Mouse (Mus musculus) midbrain, embryonic 12.5 days (tissue): ENCODE measurements around the gene Samd14. TPM values are rescaled to one million over a fixed set of nuclear protein-coding genes. Genes with fewer than 3 reads are reported as not detected.
"Not testable (repeated sequence)": the region's sequence is repeated elsewhere in the genome, so short reads cannot be mapped to it uniquely, and the experiment has no call there.

ENCODE experiments used
- ATAC-seq: fragments of 200-750 bp; cut with Nextera tagmentation; 2 replicates; pipeline ENCODE4 v1.8.0; 2017; ENCODE audit warnings: low read depth, moderate TSS enrichment, moderate library complexity; ENCODE audit not compliant: low FRiP score
- H3K27ac ChIP-seq: fragments of 300-500 bp; sonication (generic); replicated peaks from 2 replicates; pipeline ENCODE4 v1.5.1; 2016; ENCODE audit warnings: mild to moderate bottlenecking
- H3K27me3 ChIP-seq: fragments of 300-500 bp; sonication (generic); 2 replicates; pipeline ENCODE4 v1.6.1; 2016; ENCODE audit warnings: mild to moderate bottlenecking
- H3K36me3 ChIP-seq: fragments of 300-500 bp; sonication (generic); 2 replicates; pipeline ENCODE4 v1.6.1; 2016
- H3K4me1 ChIP-seq: fragments of 300-500 bp; sonication (generic); 2 replicates; pipeline ENCODE4 v1.6.1; 2016
- H3K4me2 ChIP-seq: fragments of 300-500 bp; sonication (generic); replicated peaks from 2 replicates; pipeline ENCODE4 v1.6.1; 2016; ENCODE audit warnings: mild to moderate bottlenecking, moderate library complexity
- H3K4me3 ChIP-seq: fragments of 300-500 bp; sonication (generic); 2 replicates; pipeline ENCODE4 v1.5.1; 2016; ENCODE audit warnings: mild to moderate bottlenecking
- H3K9ac ChIP-seq: fragments of 300-500 bp; sonication (generic); replicated peaks from 2 replicates; pipeline ENCODE4 v1.6.1; 2016; ENCODE audit warnings: mild to moderate bottlenecking, moderate library complexity
- H3K9me3 ChIP-seq: fragments of 300-500 bp; sonication (generic); 2 replicates; pipeline ENCODE4 v1.6.1; 2016; ENCODE audit warnings: mild to moderate bottlenecking
- WGBS: fragments of 180-500 bp; shearing (Covaris S2); methylation state at CpG from one replicate; pipeline ENCODE4 v1.1.7; 2016; 5-methylcytosine and 5-hydroxymethylcytosine counted together
- polyA plus RNA-seq: library from polyadenylated mRNA; unstranded; fragments of >200 nt; fragmentation: Nextera tagmentation; extraction: Ambion mirVana; gene quantifications from 2 replicates; pipeline ENCODE4 v1.2.1, GENCODE M21; 2016

The Samd14 gene
- 93.5 and 100 TPM in 2 replicates for polyA plus RNA-seq

- Histone ChIP-seq H3K27me3 (no peaks in the 10 kb centered on the region), H3K4me3 (peak within 1 kb of the TSS; percentile 85), H3K4me1 (peaks cover 61% of the 10 kb centered on the region), H3K36me3 (peaks cover 20% of the 10 kb centered on the region), H3K4me2 (peak within 1 kb of the TSS; percentile 80), H3K9ac (peak within 1 kb of the TSS; percentile 99), H3K27ac (peak within 1 kb of the TSS; percentile 98), H3K9me3 (no peaks in the 10 kb centered on the region)
- under 1% methylated on average over 31 of the region's 32 CpGs for WGBS
- peak; percentile 59 for ATAC-seq
These were observed at the start of gene Samd14 for GRCm38 (mm10) chr11:95009629-95010014. Samd14 (plus strand) TSS chr11:95009879.

DNA sequence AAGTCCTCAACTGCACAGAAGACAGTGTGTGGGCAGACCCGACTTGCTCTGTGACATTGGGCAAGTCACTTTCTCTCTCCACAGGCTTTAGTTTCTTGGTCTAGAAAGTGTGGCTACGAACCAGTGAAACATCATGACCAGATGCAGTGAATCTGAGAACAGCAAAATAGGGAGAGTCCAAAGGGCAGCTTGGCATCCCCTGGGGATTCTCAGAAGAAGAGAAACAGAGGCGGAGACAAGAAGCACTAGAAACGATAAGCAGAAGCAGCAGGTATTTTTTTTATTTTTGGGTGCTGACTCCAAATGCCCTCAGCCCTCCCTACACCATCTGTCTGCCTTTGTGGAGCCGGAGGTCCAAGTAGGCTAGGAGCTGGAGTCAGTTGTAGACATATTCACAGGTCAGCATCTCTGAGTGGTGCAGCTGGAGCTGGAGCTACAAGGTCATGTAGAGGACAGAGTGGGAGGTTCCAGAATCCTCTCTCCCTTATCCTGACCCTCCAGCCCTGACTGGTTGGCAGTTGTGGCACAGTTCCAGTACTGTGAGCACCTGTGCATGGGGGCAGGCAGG is 47.1 kb upstream of the Samd14 start:
- Histone ChIP-seq H3K4me2 (no peak overlapping the region), H3K9me3 (no peaks in the 10 kb centered on the region), H3K36me3 (no peaks in the 10 kb centered on the region), H3K27ac (no peak overlapping the region), H3K9ac (no peak overlapping the region), H3K4me3 (no peak overlapping the region), H3K4me1 (peaks cover 4% of the 10 kb centered on the region; the same call in 1 of the 2 replicates), H3K27me3 (0 out of 2 replicates have a peak, but pooled peaks cover 5% of the 10 kb centered on the region)
- WGBS, result 79% methylated on average over 5 of the region's 5 CpGs
- ATAC-seq, result no peak

DNA sequence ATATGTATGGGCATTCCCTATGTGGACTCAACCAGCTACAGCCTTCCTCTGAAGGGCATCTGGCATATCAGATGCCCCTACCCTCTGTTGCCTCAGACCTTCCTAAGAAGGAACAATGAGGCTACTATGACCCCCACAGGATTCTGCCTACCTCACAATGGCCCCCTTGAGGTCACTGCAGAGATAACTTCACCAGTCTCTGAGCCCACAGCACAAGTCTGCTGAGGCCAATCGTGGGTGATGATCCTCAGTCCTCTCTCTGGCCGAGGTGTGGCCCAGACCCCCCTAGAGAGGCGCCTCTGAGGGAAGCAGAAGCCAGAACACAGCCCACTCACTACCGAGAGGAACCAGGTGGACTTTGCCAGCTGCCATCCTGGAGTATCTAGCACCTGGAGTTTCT is 42.3 kb upstream of the Samd14 start, which contains the start of gene Hils1:
Gene Hils1 (plus strand): TSS at position 175 of the 400 bp plus-strand sequence.
- no peak within 1 kb of the TSS for H3K27ac ChIP-seq
- peaks cover 16% of the 10 kb centered on the region for H3K27me3 ChIP-seq
- no peak within 1 kb of the TSS for H3K4me3 ChIP-seq
- H3K4me1 ChIP-seq, result no peaks in the 10 kb centered on the region
- no peak within 1 kb of the TSS for H3K9ac ChIP-seq
- H3K4me2 ChIP-seq, result no peak within 1 kb of the TSS
- H3K9me3 ChIP-seq, result no peaks in the 10 kb centered on the region
- no peak for ATAC-seq
- 47% methylated on average over 4 of the region's 4 CpGs for WGBS
- no peaks in the 10 kb centered on the region for H3K36me3 ChIP-seq

DNA sequence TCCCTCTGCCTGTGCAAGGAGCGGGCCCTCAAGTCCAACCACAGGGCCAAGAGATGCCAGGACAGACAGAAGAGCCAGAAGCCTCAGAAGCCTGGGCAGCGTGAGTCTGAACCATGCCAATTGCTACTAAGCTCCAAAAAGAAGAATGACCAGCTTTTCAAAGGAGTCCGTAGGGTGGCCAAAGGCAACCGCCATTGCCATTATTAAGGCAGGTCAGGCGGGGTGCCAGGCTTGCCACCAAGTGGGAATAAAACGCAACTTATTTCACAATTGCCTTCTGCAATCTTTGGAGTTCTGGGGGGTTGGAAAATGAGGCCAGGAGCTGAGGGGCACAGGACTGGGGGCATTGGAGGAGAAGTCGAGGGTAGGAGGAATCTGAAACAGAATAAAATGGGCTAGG is 41.5 kb upstream of the Samd14 start:
- no peak overlapping the region for H3K9ac ChIP-seq
- no peak overlapping the region for H3K27ac ChIP-seq
- H3K9me3 ChIP-seq, result no peaks in the 10 kb centered on the region
- 77% methylated on average over 7 of the region's 7 CpGs for WGBS
- ATAC-seq, result no peak
- no peaks in the 10 kb centered on the region for H3K36me3 ChIP-seq
- 0 out of 2 replicates have a peak, but pooled peaks cover 2% of the 10 kb centered on the region for H3K4me1 ChIP-seq
- peaks cover 21% of the 10 kb centered on the region for H3K27me3 ChIP-seq
- H3K4me3 ChIP-seq, result no peak overlapping the region
- H3K4me2 ChIP-seq, result no peak overlapping the region

DNA sequence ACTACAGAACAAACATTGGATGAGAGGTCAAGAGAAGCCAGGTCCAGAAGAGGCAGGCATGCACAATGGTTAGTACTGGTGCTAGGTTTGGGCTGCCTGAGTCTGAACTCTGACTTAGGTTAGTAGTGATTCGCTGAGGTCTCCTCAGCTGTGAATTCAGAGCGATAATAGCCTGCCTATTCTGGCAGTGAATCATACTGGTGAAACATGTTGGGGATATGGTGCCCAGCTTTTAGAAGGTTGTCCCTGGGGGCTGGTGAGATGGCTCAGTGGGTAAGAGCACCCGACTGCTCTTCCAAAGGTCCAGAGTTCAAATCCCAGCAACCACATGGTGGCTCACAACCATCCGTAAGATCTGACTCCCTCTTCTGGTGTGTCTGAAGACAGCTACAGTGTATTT is 40.0 kb upstream of the Samd14 start:
- WGBS, result 93% methylated on average over 4 of the region's 4 CpGs
- H3K4me3 ChIP-seq, H3K36me3 ChIP-seq, H3K4me2 ChIP-seq, H3K27ac ChIP-seq, ATAC-seq, H3K4me1 ChIP-seq, H3K9ac ChIP-seq, H3K9me3 ChIP-seq: not testable (repeated sequence)
- peaks cover 21% of the 10 kb centered on the region for H3K27me3 ChIP-seq

DNA sequence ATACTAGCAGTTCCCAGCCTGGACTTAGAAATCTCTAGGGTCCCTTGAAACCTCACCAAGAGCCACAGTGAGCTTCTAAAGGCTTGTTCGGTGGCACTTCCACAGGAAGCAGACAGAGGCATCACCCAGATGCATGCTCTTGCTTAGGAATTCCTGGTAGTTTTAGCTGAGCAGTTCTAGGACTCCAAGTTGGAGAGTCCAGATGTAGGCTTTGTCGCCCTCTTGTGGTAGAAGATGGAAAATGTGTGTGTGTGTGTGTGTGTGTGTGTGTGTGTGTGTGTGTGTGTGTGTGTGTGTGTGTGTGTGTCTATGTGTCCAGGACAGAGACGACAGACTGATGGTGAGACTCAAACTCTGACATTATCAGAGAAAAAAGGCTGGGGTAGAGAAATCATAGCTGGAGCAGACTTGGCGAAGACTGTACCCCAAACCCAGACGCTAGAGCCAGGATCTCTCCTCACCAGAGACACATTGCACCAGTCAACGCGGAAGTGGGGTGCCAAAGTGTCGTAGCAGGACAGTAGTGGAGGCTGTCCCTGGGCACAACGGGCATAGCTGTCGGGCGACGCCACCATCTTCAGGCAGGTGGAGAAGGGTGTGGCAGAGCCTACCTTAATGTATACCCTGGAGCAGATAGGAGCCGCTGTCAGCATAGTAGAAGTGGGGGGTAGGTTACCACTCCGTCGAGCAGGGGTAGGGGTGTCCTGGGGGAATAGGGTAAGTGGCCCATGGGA is 39.3 kb upstream of the Samd14 start:
- Histone ChIP-seq H3K4me3 (no peak overlapping the region), H3K9me3 (no peaks in the 10 kb centered on the region), H3K36me3 (no peaks in the 10 kb centered on the region), H3K27ac (no peak overlapping the region), H3K4me2 (no peak overlapping the region), H3K4me1 (0 out of 2 replicates have a peak, but pooled peaks cover 3% of the 10 kb centered on the region), H3K27me3 (peaks cover 21% of the 10 kb centered on the region), H3K9ac (no peak overlapping the region)
- 69% methylated on average over 15 of the region's 15 CpGs for WGBS
- ATAC-seq, result peak; percentile 44; the same call in 1 of the 2 replicates

- H3K9me3 ChIP-seq, result no peaks in the 10 kb centered on the region
- WGBS, result 66% methylated on average over 16 of the region's 16 CpGs
- no peak for ATAC-seq
These were observed 37.6 kb upstream of the Samd14 start for GRCm38 (mm10) chr11:94971895-94972615.

GRCm38 (mm10) chr11:94972887-94973286 is 36.8 kb upstream of the Samd14 start:
- H3K27ac ChIP-seq, result no peak overlapping the region
- H3K27me3 ChIP-seq, result peaks cover 21% of the 10 kb centered on the region
- no peaks in the 10 kb centered on the region for H3K36me3 ChIP-seq
- H3K4me2 ChIP-seq, result no peak overlapping the region
- H3K9ac ChIP-seq, result no peak overlapping the region
- H3K9me3 ChIP-seq, result no peaks in the 10 kb centered on the region
- no peak overlapping the region for H3K4me3 ChIP-seq
- WGBS, result 74% methylated on average over 5 of the region's 5 CpGs
- 0 out of 2 replicates have a peak, but pooled peaks cover 3% of the 10 kb centered on the region for H3K4me1 ChIP-seq
- ATAC-seq, result no peak

More at GRCm38 (mm10) chr11:94971895-94972615, 37.6 kb upstream of the Samd14 start:
- Histone ChIP-seq H3K27ac (no peak overlapping the region), H3K4me3 (no peak overlapping the region), H3K4me1 (0 out of 2 replicates have a peak, but pooled peaks cover 3% of the 10 kb centered on the region), H3K36me3 (no peaks in the 10 kb centered on the region), H3K4me2 (no peak overlapping the region), H3K9ac (no peak overlapping the region), H3K27me3 (peaks cover 21% of the 10 kb centered on the region)

GRCm38 (mm10) chr11:94973313-94973712 is 36.4 kb upstream of the Samd14 start:
- H3K27me3 ChIP-seq, result peaks cover 21% of the 10 kb centered on the region
- no peak overlapping the region for H3K4me2 ChIP-seq
- no peaks in the 10 kb centered on the region for H3K36me3 ChIP-seq
- H3K4me3 ChIP-seq, result no peak overlapping the region
- no peak overlapping the region for H3K27ac ChIP-seq
- no peak for ATAC-seq
- H3K9me3 ChIP-seq, result no peaks in the 10 kb centered on the region
- no peak overlapping the region for H3K9ac ChIP-seq
- H3K4me1 ChIP-seq, result peaks cover 7% of the 10 kb centered on the region; the same call in 1 of the 2 replicates
- WGBS, result 42% methylated on average over 4 of the region's 4 CpGs

- WGBS, result 87% methylated on average over 2 of the region's 2 CpGs
- H3K27ac ChIP-seq, result no peak overlapping the region
These were observed 34.7 kb upstream of the Samd14 start for GRCm38 (mm10) chr11:94974951-94975350.

DNA sequence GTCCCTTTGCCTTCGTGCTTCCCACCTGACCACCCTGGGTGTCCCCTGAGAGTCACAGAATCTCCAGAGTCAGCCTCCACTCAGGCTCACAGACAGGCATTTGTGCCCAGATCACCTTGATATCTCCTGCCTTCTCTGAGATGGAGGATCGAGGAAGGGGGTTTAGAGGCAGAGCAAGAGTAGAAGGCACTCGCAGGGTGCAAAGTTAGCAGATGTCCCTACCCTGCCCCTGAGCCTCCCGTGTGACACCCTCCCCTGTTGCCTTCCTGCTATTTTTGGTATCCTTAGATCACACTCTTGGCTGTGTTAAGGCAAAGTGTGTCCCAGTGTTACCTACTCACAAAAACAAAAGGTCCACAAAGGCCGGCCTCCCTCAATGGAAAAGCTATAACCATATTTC is 33.5 kb upstream of the Samd14 start, which contains the start of gene Sgca:
Gene Sgca (minus strand): TSS at position 129 of the 400 bp plus-strand sequence.
- no peak within 1 kb of the TSS for H3K4me3 ChIP-seq
- H3K36me3 ChIP-seq, result no peaks in the 10 kb centered on the region
- WGBS, result 73% methylated on average over 5 of the region's 5 CpGs
- no peak within 1 kb of the TSS for H3K9ac ChIP-seq
- no peak within 1 kb of the TSS for H3K4me2 ChIP-seq
- peaks cover 11% of the 10 kb centered on the region; the same call in 1 of the 2 replicates for H3K4me1 ChIP-seq
- H3K9me3 ChIP-seq, result no peaks in the 10 kb centered on the region
- peaks cover 17% of the 10 kb centered on the region for H3K27me3 ChIP-seq
- ATAC-seq, result no peak
- H3K27ac ChIP-seq, result no peak within 1 kb of the TSS

More at GRCm38 (mm10) chr11:94974951-94975350, 34.7 kb upstream of the Samd14 start:
- Histone ChIP-seq H3K4me3 (no peak overlapping the region), H3K27me3 (peaks cover 21% of the 10 kb centered on the region), H3K4me2 (no peak overlapping the region), H3K9me3 (no peaks in the 10 kb centered on the region), H3K4me1 (peaks cover 11% of the 10 kb centered on the region; the same call in 1 of the 2 replicates), H3K9ac (no peak overlapping the region), H3K36me3 (no peaks in the 10 kb centered on the region)
- no peak for ATAC-seq
